Mouse (Mus musculus): ENCODE measurements around the gene Gm47791.

Gm47791 gene

DNA sequence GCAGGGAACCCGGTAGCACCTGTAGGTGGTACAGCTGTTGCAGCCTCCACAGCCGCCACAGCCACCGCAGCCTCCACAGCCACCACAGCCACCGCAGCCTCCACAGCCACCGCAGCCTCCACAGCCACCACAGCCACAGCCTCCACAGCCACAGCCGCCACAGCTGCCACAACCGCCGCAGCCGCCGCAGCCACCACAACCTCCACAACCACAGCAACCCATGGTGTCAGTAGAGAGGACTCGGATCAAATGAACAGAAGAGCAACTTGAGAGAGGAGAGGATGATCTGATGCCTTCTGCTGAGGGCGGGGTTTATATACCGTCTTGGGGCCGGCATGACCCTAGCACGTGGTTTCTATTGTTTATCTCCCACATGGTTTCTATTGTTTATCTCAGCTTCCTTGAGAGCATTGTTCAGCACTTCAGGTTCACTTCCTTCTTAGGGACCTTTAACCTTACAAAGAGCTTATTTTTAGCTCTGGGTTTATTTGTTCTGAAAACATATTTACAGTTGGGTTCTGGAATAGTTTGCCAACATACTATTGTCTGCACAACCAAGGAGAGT lies at the start of gene Gm47791:
TSS of gene Gm47791 (minus strand) at position 222 of the 565 bp plus-strand sequence.
- no peak for DNase-seq (ENCODE audit: low read depth, low spot score)

GRCm38 (mm10) chr1:82820626-82821186 lies 49.7 kb upstream of the Gm47791 start:
- no peak for DNase-seq (ENCODE audit: low read depth, low spot score)

GRCm38 (mm10) chr1:82820179-82820578 lies 49.1 kb upstream of the Gm47791 start:
- no peak for DNase-seq (ENCODE audit: low read depth, low spot score)

GRCm38 (mm10) chr1:82819366-82819765 lies 48.3 kb upstream of the Gm47791 start:
- no peak for DNase-seq (ENCODE audit: low read depth, low spot score)

GRCm38 (mm10) chr1:82815941-82816716 lies 45.1 kb upstream of the Gm47791 start:
- DNase-seq (ENCODE audit: low read depth, low spot score) = no peak

- DNase-seq (ENCODE audit: low read depth, low spot score) = no peak
Observed at GRCm38 (mm10) chr1:82811766-82812165, 40.7 kb upstream of the Gm47791 start.

GRCm38 (mm10) chr1:82808564-82808963 lies 37.5 kb upstream of the Gm47791 start:
- DNase-seq (ENCODE audit: low read depth, low spot score) = no peak

- no peak for DNase-seq (ENCODE audit: low read depth, low spot score)
Observed at GRCm38 (mm10) chr1:82807206-82807605, 36.2 kb upstream of the Gm47791 start.

- DNase-seq (ENCODE audit: low read depth, low spot score) = no peak
Observed at GRCm38 (mm10) chr1:82806391-82806790, 35.3 kb upstream of the Gm47791 start.

GRCm38 (mm10) chr1:82804059-82804458 lies 33.0 kb upstream of the Gm47791 start:
- DNase-seq (ENCODE audit: low read depth, low spot score) = no peak

DNA sequence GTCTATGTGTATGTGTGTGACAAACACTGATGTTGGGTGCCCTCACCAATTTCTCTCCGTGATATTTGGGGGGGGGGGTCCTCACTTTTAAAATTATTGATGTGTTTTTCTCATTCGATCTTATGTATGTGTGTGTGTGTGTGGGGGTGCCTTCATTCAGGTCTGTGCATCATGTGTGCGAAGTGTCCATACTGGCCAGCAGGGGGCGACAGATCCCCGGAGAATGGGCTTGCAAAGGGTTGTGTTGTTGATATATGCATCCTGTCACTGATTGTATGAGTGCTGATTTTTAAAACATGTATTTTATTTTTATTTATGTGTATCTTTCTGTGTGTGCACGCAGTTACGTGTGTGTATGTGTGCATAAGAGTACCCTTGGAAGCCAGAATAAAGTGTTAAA lies 32.6 kb upstream of the Gm47791 start:
- no peak for DNase-seq (ENCODE audit: low read depth, low spot score)

DNA sequence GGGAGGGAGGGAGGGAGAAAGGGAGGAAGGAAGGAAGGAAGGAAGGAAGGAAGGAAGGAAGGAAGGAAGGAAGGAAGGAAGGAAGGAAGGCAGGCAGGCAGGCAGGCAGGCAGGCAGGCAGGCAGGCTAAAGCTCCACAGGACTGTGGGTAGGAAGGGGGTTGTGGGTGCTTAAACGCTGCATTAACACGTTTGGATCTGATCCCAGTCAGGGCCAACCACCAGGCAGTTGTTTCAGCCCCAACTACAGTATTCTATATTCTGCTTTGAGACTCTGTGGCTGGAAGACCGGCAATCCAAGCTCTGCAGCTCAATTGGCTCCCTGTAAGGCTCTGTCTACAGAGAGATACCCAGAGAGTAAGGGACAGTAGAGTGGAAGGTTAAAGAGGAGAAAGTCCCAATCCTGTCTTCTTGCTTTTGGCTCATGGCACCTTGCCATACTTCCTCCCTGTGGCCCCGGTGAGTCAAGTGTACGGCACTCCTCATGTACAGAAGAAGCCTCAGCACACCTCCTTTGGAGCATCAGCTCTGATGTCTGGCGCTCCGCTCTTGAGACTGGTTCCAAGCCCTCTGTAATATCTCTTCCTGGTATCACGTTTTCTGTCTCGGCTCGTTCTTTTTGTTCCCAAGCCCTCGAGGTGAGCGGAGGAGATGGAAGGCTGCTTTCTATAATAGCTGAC lies 30.2 kb upstream of the Gm47791 start:
- DNase-seq (ENCODE audit: low read depth, low spot score) = no peak

DNA sequence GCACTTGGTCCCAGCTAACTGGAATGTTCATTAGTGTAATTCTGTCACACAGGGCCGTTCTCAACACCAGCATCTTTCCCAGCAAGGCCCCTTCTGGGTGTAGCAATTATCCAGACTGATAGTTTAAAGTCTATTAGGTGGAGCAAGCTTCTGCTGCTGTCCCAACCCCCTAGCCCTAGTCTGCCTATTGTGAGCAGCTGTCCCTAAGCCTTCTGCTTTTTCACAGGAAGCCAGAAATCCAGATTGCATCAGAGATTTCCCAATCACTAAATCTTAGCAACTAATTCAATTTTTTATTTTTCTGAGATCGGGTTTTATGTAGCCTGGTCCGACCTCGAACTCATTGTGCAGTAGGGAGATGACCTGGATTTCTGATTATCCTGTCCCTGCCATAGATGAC lies 27.9 kb upstream of the Gm47791 start:
- no peak for DNase-seq (ENCODE audit: low read depth, low spot score)

DNA sequence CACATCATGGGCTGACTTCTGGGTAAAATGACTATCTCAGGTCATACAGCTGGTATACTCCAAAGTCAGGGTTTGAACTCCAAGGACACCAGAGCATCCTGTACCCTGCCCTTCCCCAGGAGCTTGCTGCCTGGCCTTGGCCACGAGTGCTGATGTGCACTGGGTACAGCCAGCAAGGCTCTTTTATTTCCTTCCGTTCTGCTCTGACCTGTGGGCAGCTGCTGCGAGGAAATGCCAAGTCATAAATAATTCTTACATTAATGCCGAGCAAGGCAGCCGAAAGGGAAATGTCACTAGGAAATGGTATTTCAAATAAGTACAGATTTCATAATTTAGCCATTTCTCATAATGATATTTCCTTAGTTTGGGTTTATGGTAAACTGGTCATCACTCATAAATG lies 27.3 kb upstream of the Gm47791 start:
- no peak for DNase-seq (ENCODE audit: low read depth, low spot score)

GRCm38 (mm10) chr1:82797088-82797487 lies 26.0 kb upstream of the Gm47791 start:
- no peak for DNase-seq (ENCODE audit: low read depth, low spot score)

DNA sequence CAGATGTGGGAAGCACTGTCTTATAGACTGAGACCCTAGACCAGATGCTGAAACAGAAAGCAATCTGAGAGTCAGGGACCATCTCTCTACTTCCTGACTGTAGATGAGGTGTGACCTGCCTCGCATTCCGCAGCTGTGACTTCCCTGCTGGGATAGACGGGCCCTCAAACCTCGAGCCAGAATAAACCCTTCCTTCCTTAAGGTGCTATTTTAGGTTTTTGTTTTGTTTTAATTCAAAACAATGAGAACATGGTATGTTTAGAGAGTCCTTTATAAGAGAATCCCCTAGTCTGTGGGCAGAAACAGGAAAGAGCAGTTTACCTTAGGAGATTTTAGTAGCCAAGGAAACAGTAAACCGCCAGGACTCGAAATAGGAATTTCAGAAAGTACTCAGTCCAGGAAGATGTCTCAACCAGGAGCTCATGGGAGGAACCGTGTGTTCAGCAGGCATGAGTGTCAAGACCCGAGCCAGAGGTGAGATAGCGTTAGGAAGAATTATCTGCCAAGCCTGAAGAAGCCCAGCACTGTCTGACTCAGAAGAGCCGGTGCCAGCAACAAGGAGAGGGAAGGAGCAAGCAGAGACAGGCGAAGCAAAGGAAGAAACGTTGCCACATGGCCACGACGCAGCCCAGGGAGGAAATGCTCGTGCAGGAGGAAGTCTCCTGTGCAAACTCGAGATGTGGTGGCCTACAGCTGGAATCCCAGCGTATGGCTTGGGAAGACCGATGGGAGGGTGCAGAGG lies 24.8 kb upstream of the Gm47791 start:
- no peak for DNase-seq (ENCODE audit: low read depth, low spot score)

- DNase-seq (ENCODE audit: low read depth, low spot score) = no peak
Observed at GRCm38 (mm10) chr1:82795211-82795610, 24.2 kb upstream of the Gm47791 start.

GRCm38 (mm10) chr1:82793986-82794385 lies 22.9 kb upstream of the Gm47791 start:
- no peak for DNase-seq (ENCODE audit: low read depth, low spot score)

DNA sequence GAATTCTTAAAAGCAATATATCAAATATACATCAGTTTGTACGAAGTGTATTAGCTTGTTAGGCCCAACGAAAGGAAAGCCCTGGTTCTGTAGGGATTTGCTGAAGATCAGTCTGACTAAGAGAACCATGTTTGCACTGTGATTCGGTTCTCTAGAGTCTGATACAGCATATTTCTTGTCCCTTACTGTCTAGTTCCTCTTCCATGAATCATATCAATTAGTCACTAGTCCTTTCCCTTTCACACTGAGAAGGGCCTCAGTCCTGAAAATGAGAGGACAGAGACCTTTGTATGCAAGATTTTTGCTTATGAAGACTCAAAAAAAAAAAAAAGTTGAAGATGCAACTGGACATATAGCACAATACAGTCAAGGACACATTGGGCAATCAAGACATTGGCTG lies 22.1 kb upstream of the Gm47791 start:
- no peak for DNase-seq (ENCODE audit: low read depth, low spot score)

DNA sequence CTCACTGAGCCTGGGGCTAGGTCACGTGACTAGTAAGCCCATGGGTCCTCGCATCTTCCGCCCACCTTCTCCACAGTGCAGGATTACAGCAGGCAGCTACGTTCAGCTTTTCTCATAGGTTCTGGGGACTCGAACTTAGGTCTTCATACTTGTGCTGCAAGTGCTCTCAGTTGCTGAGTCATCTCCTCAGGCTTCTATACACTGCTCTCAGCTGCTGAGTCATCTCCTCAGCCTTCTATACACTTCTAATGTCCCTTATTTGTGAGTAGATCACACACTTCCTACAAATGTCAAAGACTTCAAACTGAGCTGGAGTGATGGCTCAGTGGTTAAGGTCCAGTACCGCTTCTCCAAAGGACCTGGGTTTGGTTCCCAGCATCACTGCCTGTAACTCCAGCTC lies 21.2 kb upstream of the Gm47791 start:
- no peak for DNase-seq (ENCODE audit: low read depth, low spot score)

DNA sequence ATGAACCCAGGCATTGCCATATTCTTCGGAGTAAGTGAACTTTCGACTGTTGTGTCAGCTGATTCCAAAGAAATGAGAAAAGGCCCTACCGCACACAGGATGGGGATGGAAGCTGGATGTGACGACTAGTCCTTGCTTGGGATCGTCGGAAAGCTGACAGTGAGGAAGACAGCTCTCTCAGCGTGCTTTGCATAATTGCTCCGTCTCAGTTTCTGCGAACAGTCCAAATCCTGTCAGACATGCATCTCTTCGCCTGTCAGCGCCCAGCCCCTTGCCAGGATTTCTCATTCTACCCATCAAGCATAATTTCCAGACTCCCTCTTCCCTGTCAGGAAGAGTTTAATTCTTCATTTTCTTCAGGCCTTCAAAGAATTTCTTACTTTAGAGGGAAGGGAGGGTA lies 20.1 kb upstream of the Gm47791 start:
- DNase-seq (ENCODE audit: low read depth, low spot score) = no peak

GRCm38 (mm10) chr1:82788070-82788469 lies 17.0 kb upstream of the Gm47791 start:
- DNase-seq (ENCODE audit: low read depth, low spot score) = no peak
